Mouse (Mus musculus): Measurements from ENCODE around the gene Zwint.
A peak's percentile ranks its signal among the peaks of the same experiment; 100 is the strongest.

The Zwint gene

DNA sequence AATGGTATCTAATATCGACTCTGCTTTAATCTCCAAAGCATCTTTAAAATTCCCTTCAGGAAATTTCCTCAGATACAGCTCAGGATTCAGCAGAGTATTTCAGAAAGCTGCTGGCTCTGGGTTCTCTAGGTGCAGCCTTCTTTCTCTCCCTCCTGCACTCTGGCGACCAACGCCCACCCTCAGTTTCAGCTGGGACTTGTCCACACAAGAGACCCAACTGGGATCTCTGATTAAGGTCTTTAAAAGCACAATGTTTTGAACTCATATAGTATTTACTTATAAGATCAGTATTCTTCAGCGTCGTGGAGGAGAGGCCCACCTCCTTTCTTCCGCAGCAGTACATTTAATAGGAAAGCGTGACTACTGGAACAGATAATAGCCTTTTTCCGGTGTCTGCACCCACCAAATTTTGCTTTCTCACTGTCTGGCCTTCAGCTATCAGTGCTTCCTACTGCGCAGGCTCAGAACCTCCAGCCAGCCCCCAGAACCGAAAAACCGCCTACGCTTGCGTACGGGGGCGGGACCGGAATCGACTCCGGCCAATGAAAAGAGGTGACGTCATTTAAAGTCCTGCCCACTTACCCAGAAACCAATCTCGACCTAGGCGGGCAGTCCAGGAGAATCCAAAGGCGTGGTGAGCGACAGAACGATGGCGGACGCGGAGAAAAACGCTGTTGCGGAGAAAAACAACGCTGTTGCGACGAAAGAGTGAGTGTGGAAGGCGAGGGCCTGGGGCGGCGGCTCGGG is at the start of gene Zwint:
Zwint (plus strand) TSS at position 576 of the 747 bp plus-strand sequence.
- DNase-seq (ENCODE audit: low spot score): peak; percentile 98

DNA sequence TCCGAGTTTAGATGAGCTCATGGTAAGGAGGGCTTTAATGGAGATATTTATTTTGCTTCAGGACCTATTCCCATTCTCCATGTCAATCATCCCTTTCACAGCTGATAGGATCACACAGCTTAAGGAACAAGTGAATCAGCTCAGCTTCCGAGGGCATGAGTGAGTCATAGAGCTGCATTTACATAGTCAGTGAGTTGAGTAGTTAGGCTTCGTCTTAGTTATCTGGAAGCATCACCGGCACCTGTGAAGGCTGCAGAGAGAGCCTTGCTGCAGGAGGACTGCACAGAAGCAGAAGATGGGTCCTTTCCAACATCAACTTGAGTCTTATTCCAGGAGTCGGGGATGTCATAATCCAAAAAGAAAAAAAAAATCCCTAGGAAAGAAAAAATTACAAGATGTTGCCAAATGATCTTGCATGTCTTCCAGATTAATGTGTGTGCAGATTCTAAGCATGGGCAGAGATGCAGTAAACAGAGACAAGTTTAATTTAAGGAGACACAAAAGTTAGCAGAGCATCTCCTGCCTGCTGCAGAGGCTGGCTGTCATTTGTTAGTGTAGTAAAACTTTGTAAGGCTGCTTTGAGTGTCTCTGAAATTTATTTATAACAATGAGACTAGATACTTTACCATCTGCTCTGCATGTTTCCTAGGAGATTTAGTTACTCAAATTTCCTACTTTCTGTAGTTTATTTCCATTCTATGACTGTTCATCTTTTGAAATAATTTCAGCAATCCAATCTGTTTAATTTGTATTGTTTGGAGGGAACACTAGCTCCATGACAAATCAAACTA is 41.3 kb upstream of the Zwint start:
- no peak for DNase-seq (ENCODE audit: low spot score)

- DNase-seq (ENCODE audit: low spot score): no peak
Measured at GRCm38 (mm10) chr10:72616153-72616552, 38.5 kb upstream of the Zwint start.

GRCm38 (mm10) chr10:72620527-72620926 is 34.1 kb upstream of the Zwint start:
- no peak for DNase-seq (ENCODE audit: low spot score)

DNA sequence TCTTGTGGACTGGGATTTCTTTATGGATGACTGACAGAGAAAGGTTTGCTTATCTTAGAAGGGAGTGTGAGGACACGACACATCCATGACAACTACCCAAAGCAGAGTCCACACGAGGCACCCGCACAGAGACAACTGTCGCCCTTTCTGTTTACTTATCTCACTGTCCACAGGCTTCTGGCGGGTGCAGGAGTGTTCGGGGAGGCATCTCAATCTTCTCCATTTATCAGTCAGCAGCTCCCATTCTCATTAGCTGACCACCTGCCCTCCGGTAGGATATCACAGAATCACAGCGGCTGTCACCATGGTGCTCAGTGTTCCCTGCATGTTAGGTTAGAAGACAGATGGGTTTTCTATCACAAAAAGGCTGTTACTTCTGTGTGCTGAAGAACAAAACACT is 31.1 kb upstream of the Zwint start:
- DNase-seq (ENCODE audit: low spot score): no peak

- DNase-seq (ENCODE audit: low spot score): no peak
Measured at GRCm38 (mm10) chr10:72634125-72634524, 20.5 kb upstream of the Zwint start.

DNA sequence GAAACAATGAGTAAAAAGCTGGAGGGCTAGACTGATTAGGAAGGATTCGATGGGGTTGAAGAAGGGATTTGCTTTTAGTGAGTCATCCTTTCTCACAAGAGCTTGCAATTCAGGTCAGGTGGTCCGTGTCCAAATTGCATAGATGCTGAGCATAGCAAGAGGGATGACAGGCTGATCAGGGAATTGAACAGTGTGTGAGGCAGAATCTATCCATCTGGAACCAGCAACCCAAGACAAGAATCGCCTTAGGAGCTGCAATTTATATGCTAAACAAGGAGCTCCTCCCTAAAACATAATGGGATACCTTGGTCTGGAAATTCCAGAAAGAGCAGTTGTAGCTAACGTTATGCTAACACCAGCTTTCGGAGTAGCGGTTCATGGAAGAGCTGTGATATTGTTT is 3.8 kb upstream of the Zwint start:
- DNase-seq (ENCODE audit: low spot score): no peak

- DNase-seq (ENCODE audit: low spot score): no peak
Measured at GRCm38 (mm10) chr10:72653797-72654196, 848 bp upstream of the Zwint start.

GRCm38 (mm10) chr10:72655017-72655509 is 418 bp downstream of the Zwint start:
- peak; percentile 77 for DNase-seq (ENCODE audit: low spot score)

DNA sequence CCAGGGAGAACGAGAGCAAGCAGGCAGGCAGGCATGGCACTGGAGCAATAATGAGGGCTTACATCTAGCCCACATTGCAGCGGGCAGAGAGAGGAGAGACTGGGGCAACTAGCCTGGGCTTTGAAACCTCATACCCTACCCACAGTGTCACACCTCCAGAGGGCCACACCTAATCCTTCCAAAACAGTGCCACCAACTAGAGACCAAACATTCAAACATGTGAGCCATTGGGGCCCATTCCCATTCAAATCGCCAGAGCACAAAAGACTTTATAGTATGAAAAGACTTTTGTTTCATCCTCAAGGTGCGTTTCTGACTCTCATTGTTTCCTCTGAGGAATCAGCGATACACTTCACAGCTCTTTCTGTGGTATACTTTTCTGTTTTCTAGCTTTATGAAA is 4.6 kb downstream of the Zwint start:
- DNase-seq (ENCODE audit: low spot score): no peak

DNA sequence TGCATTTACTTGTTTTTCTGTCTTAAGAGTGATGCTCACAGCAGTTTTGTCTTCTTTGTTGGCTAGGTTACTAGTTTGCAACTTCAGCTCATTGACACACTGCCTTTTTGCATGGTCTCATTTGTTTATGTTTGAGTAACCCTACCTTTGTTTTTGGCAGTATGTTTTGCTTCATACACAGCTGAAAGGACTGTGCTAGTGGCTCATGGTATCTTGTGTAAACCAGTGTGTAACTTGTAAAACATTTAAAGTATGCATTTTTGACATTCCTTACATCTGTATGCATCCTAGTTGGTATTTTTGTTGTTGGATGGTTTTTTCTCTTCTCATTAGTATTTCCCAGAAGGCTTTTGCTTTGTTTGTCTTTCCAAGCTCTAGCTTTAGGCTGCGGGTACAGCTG is 5.7 kb downstream of the Zwint start:
- DNase-seq (ENCODE audit: low spot score): no peak

GRCm38 (mm10) chr10:72667856-72668255 is 13.2 kb downstream of the Zwint start:
- no peak for DNase-seq (ENCODE audit: low spot score)

DNA sequence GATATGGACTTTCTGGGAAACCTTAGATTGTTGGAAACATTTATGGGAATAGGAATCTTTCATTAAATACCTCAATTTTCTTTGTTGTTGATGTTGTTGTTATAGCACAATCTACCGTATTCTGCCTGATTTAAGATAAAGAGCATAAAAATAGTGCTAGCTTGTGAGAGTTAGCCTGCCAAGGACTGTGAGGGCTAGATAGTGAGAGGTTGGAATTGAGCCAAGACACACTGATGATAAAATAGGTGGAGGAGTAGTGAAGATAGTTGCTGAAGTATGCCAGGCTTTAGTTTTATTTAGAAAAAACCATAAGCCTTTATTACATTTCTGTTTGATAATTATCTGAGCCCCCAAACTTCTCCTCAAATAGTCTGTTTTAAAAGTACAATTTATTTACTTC is 14.4 kb downstream of the Zwint start:
- peak; percentile 77 for DNase-seq (ENCODE audit: low spot score)

DNA sequence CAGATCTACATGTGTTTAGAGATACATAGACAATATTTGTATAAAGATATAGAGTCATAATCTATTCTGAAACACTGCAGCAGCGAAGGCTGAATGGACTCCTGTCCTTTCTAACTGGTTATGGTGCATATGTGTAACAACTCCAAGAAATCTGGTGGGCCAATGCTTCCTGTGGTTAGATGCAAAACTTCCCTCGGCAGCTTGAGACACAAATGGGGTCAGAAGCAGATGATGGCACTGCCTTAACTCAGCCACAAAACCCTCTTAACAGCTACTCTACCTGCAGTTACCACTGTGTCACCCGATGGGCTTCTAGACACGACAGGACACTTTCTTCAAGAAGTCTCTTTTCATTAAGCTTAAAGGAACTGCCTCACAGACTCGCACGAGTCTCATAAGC is 21.3 kb downstream of the Zwint start:
- no peak for DNase-seq (ENCODE audit: low spot score)

DNA sequence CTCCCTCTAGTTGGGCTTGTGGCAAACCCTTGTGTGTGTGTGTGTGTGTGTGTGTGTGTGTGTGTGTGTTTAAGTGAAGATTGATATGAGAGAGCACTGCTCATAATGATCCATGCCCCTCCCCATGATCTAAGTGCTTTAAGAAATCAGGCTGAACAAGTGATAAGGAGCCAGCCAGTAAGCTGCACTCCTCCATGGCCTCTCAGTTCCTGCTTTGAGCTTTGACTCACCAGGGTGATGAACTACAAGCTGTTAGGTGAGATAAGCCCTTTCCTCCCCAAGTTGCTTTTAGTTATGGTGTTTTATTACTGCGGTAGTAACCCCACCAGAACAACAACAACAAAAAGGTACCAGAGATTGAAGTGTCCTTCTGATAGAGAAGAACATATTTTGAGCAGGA is 21.9 kb downstream of the Zwint start:
- peak; percentile 52 for DNase-seq (ENCODE audit: low spot score)

DNA sequence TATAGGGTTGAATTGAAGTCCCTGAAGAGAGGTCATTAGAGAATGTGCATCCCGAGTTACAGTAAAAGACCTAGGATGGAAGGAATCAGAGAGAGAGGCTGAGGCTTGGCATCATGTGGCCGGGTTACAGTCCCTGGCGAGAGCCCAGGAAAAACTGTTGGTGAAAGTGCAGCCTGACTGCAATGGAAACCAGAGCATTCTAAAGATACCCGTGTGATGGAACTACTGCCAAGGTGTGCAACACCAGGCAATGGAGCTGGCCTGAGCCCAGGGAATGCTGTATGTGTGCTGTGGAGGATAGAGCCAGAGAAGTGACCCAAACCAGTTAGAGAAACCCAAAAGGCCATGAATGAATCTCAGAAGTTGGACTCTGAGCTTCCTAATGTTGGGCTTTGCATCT is 24.4 kb downstream of the Zwint start:
- no peak for DNase-seq (ENCODE audit: low spot score)

- DNase-seq (ENCODE audit: low spot score): no peak
Measured at GRCm38 (mm10) chr10:72701092-72701491, 46.4 kb downstream of the Zwint start.

DNA sequence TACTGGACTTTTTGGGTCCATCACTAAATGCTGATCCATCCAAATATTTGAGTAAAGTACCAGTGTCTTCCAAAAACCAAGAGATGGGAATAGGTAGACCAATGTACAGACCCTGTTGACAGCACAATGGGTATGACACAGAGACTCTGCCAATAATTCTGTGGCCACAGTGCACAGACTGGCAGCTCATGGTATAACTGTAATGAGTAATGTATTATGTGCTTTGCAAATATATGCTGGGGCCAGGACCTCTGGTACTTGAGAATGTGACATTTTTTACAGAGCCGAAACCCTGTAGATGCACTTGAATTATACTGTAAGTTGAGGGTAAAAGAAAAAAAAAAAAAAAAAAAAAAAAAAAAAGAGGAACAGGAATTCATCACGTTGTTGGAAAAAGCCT is 59.1 kb downstream of the Zwint start:
- no peak for DNase-seq (ENCODE audit: low spot score)
